Mouse (Mus musculus): ENCODE measurements around the gene Ncs1.
A peak's percentile ranks its signal among the peaks of the same experiment; 100 is the strongest.

Ncs1 gene

DNA sequence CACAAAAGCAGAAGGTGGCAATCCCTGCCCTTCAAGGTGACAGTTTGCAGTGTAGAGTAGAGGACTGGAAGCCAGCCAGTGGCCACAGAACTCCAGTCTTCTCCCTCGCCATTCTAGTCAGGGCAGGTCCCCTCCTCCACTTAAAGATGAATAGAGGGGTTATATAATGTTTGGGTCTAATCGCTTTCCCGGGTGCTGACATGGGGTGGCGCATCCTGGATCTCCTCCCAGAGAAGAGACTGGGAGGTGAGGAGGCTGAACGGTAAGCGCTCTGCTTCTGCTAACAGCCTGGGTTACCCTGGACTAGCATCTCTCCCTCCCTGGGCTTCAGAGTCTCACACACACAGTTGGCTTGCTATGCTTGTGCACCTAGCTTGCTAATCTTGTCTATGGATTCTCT, 32.2 kb downstream of the Ncs1 start:
- DNase-seq (ENCODE audit: low read depth, low spot score) = no peak

DNA sequence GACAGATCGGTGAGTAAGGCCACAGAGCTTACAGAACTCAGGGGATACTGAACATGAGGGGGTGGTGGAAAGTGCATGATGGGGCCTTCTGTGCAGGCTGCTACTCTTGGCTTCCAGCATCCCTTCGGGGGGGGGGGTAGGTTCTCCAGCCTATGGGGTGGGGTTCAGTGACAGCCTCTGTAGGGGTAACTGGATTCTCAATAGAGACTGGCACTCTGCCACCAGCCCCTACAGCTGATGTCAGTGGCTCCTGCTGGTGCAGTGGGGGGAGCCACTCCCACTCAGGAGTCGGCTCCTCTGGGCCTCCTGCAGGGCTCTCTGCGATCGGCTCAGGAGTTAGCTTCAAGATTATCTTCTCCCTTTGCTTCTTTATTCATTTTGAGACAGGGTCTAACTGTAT, 32.9 kb downstream of the Ncs1 start:
- no peak for DNase-seq (ENCODE audit: low read depth, low spot score)

DNA sequence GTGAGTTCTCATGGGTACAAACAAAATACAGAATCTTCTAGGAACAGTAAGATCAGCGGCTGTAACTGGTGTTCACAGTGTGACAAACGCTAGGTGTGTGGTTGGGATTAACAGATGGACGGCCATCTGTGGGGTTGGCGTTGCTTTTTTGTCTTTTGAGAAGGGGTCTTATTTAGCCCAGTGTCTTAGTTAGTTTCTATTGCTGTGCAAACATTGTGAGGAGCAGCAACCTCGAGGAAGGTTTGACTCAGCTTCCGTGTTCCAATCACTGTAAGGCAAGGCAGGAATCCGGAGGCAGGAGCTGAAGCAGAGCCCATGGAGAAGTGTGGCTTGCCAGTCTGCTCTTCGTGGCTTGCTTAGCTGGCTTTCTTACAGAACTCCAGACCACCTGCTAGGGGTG, 35.5 kb downstream of the Ncs1 start:
- no peak for DNase-seq (ENCODE audit: low read depth, low spot score)

DNA sequence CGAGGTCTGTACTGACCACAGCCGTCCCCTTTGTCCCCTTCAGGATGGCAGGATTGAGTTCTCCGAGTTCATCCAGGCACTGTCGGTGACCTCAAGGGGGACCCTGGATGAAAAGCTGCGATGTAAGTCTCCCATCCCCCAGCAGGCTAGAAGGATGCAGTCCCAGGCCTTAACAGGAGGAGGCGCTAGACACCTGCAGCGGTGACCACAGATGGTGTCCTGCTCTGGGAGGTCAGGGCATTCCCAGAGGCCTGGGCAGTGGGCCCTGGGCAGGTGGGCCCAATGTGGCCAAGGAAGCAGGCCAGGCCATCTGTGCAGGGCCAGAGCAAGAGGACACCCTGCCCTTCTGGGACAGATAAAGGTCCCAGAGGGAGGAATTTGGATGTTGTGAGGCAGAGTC, 36.6 kb downstream of the Ncs1 start:
- peak; percentile 72 for DNase-seq (ENCODE audit: low read depth, low spot score)

DNA sequence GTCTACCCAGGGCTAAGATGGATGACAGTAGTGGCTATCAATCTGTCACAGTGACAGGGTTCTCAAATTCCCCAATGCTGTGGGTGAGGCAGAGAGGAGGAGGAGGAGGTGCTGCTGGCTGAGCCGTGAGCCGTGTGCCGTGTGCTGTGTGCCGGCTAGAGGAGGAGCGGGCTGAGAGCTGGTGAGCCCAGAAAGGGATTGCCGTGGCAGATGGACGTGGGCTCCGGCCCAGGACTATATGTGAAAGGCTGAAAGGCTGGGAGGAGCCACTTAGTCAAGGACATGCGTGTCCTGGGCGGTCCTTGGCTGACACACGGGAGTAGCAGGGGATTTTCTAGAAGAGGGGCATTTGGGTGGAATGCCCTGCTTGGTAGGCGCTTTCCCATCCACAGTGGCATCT, 37.3 kb downstream of the Ncs1 start:
- DNase-seq (ENCODE audit: low read depth, low spot score) = no peak

DNA sequence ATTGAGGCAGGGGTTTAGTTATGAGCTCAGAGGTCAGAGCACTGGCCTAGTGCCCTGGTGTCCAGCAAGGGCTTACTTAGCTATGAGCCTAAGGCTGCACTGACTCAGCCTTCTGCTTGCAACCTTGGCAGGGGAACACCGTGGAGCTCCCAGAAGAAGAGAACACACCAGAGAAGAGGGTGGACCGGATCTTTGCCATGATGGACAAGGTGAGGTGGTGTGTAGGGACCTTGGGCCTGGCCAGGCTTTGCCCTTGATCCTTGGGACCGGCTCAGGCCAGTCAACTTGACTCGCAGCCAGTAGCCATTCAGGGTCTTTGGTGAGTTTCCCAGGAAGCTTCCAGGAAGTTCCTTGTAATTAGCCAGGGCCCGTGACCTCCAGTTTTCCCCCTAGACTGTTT, 38.9 kb downstream of the Ncs1 start:
- no peak for DNase-seq (ENCODE audit: low read depth, low spot score)

DNA sequence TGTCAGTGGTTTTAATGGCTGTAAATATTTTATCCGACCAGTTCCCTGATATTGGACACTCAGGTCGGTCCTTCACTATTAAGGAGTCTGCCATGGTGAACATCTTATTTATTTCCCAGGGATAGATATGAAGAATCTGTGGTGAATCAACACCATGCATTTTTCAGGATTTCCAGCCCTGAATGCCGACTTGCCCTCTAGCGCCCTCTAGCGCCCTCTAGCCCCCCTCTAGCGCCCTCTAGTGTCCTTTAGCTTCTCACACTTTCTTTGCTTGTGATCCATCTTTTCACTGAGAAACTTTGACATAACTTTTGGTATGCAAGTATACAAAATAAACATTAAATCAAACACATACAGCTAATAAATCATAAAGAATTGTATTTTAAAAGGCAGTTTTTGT, 45.8 kb downstream of the Ncs1 start:
- DNase-seq (ENCODE audit: low read depth, low spot score) = peak; percentile 74

DNA sequence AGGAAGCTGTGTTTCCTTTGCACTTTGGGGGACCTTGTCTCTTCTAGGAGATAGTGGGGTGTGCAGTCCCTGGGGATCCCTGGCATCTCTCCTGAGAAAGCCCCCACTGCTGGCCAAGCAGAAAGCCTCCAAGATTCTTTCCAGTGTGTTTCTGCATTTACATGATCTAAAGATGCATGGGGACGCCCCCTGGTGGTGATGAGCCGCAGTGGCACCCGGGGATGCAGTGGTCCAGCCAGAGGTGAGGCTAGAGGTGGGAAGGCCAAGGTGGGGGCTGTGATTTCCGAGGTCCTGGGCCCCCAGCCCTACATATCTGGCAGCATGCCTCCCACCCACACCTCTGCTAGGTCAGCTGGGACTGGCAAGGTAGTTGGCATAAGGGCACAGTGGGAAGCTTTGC, 49.4 kb downstream of the Ncs1 start:
- DNase-seq (ENCODE audit: low read depth, low spot score) = peak; percentile 82

DNA sequence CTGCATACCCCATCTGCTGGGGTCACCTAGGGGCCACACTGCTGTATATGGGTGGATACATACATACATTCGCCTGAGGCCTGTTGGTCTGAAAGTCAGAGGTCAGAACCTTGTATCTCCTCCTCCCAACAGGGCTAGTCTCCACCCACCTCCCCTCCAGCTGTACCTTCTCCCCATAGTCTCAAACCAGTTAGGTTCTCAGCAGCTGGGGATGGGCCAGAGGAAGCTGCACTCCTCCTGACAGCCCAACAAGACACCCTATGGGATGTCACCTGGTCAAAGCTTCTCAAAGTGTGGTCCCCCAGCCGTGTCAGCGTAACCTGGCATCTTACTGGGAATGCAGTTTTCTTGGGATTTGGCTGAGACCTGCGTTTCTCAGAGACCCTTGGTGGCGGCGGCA, 50.8 kb downstream of the Ncs1 start:
- peak; percentile 34 for DNase-seq (ENCODE audit: low read depth, low spot score)

DNA sequence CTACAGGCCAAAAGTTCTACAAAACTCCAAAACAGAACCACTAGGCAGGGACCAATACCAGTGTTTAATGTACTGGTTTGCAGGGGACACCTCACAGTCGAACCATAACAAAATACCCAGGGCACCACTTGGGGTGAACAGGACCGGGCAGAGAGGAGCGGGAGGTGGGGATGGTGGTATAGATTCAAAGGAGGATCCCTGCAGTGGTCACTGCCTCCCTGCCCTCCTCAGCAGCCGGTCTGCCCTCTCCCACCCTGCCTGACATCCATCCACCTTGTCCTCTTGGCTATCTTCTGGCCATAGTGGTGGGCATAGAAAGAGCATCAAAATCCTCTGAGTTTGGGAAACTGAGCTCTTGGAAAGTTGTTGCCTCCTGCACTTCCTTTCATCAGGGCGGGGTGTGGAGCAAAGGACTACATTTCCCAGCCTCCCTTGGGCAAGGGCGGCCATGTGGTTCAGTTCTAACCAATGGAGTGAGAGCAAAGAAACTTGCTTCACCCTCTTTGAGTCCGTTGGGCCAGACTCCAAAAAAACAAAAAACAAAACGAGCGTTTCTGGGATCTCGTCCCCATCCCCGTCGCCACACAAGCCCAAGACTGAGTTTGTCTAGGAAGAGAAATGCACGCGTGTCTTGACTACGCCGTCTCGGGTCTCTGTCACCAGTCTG, 52.1 kb downstream of the Ncs1 start:
- peak; percentile 79 for DNase-seq (ENCODE audit: low read depth, low spot score)

DNA sequence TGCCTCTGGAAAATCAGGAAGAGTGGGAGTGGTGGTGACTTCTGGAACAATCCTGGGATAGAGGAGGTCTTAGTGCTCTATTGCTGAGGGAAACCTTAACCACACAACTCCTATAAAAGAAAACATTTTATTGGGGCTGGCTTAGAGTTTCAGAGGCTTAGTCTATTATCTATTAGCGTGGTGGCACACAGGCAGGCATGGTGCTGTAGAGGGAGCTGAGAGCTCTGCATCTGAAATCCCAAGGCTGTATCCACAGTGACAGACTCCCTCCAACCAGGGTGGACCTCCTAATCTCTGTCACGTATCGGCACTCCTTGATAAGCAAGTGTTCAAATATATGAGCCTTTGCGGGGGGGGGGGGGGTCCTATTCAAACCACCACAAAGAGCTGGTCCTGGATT, 53.2 kb downstream of the Ncs1 start:
- DNase-seq (ENCODE audit: low read depth, low spot score) = no peak

DNA sequence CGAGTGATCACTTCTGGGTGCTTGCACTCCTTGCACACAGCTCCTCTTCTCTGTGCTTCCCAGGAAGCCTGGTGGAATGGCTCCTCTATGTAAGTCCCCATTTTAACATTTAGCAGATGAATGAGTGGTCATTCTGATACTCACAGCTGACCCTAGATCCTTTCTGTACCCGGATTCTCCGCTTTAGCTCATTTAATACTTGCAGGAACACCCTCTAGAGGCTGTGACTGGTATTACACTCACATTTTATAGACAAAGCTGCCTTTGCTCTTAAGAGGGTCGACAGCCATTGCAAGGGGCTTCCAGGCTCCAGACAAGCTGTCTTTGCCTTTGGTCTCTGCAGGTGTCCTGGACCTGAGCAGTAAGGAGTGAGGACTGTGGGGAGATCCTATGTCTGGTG, 53.6 kb downstream of the Ncs1 start:
- peak; percentile 72 for DNase-seq (ENCODE audit: low read depth, low spot score)

DNA sequence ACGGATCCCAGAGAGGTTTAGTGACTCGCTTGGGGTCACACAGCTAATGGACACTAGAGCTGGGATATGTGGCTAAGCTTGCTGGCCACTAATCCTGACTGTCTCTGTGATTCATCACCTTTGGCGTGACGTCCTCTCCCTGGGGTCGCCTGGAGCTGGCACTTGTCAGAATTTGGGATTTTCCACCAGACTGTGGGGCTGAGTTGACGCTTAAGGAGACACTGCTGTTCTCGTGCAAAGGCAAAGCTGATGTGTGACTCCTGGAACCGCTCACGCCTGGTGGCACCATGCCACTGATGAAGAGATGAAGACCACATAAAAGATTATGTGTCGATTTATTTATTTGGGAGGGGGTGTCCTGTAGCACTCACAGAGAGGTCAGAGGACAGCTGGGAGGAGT, 54.4 kb downstream of the Ncs1 start:
- DNase-seq (ENCODE audit: low read depth, low spot score) = no peak

DNA sequence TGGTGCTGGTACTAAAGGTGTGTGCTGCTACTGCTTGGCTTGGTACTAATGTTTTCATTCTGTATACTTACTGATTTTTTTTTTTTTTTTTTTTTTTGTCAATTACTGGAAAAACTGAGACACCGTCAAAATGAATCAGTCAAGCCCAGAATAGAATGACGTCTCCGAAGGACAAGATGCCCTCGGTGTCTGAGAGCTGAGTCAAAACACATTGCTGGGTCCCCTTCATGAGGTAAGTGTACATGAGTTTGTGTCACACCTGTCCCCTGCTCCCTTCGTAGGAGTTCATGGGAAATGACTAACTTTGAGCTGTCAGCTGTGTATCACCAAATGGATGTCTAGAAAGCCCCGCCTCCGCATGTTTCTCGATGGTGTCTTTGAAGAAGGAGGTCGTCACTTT, 57.6 kb downstream of the Ncs1 start:
- no peak for DNase-seq (ENCODE audit: low read depth, low spot score)

DNA sequence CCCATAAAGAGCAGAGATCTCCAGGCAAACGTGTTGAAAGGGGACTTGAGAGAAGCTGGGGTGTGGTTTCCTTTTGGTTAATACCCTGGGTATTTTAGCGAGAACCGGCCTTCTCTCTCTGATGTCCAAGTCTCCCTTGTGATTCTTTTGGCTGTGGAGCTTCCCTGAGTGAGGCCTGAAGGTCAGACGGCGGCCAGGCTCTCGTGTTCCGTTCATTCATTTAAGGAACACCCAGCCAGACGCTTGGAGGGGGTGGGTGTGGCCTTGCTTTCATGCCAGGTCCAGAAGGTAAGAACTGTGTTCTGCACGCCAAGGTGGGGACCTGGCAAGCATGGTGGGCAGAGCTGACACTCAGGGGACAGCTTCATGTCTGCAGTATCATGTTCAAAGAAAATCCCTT, 58.6 kb downstream of the Ncs1 start:
- DNase-seq (ENCODE audit: low read depth, low spot score) = peak; percentile 74

DNA sequence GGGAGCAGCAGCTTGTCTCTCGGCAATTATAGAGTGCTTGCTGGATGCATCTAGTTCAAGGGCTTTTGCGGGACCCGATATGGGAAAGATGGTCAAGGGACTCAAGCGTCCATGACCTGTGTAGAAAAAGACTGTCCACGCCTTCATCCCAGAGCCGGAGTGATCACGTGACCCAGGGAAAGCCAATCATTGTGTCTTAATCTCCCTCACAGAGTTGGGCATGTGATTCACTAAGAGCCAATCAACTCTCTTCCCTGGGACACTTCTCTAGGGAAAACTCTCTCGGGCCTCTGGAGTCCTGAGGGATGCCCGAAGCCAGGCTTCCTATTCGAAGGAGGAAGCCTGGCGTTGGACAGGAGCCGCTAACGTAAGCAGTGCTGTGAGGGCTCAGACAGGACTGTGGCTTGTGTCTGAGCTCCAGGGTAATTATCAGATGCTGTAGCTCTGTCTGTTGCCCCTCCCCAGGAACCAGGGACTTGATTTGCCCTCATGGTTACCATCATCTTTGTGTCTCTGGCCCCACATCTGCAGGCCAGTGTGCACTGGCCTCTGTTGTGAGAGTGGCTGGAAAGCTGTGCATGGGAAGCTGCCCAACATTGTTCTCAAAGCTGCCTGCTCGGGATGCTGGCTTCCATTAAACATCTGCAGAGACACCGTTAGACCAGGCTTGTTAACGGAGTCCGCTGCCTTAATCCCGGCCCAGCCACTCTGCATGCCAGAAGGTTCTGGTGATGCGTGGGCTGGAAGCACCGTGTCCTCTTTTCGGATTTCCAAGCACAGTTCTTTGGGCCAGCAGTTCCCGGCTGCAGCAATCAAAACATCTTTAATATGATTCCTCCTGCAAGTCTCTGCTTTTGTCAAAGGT, 59.4 kb downstream of the Ncs1 start:
- peak; percentile 94 for DNase-seq (ENCODE audit: low read depth, low spot score)

DNA sequence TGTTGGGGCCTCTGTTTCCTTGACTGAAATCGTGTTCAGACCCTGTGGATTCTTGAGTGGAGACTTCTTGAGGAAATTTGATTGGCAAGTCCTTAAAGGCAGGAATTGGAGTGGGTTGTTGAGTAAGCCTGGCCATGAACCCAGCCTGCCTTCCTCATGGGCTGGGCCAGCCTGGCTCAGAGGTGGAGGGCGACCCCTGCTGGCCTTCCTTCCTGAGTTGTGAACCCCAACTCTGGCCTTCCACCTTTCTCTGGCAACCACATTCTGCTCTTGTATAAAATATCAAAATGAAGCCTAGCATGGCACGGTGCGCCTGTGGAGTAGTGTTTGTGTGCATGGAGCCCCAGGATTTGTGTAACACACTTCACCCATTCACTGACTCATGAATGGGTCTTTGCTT, 60.1 kb downstream of the Ncs1 start:
- DNase-seq (ENCODE audit: low read depth, low spot score) = peak; percentile 63

DNA sequence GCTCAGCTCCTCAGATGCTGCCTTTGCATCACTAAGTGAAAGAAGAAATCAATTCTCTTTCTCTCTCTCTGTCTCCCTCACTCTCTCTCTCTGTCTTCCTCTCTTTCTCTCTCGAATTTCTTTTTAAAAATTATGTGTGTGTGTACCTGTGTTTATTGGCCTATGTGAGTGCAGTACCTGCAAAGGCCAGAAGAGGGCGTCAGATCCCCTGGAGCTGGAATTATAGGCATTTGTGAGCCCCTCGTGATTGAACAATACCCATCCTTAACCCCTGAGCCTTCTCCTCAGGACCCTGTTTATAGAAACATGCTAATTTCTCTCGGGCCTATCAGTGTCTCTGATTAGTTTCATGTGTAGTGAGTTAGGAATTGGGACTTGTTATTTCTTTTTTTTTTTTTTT, 62.6 kb downstream of the Ncs1 start:
- DNase-seq (ENCODE audit: low read depth, low spot score) = peak; percentile 69

DNA sequence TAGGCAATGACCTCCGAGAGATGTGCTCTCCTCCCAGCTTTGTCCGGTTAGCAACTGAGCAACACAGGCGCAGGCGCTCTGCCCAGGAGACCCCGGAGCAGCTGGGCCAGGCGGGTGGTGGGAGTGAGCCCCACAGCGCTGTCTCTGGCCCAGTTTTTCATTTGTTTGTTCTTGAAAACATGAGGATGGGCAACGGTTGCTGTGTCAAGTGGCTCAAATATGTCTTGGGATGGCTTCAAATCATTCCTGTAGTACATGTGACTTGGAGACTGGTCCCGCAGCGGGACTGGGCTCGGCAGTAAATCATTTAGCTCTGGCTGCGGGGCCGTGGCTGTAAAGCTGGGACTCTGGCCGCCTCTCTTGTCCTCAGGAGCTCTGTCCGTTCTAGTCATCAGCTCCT, 63.9 kb downstream of the Ncs1 start:
- DNase-seq (ENCODE audit: low read depth, low spot score) = peak; percentile 28

DNA sequence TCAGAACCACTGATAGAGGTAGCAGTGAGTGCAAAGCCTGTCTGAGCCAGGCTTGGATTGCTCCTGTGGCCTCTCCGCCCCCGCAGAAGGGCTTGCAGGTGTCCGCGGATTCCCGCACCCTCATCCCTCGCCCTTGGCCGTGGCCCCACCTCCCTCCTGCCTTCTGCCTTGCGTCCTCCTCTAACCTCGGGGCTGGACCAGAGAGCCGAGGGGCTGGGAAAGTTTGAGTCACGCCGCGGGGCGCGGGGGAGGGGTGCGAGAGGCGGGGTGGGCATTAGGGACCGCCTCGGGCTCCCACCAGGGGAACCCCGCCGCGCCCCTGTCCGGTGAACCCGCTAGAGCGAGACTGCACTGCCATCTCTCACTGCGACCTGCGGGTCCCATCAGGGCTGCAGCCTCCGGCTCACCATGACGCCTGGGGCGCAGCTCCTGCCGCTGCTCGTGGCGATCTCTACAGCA, 68.4 kb downstream of the Ncs1 start, which contains the start of gene Hmcn2:
TSS of gene Hmcn2 (plus strand) at position 409 of the 459 bp plus-strand sequence.
- DNase-seq (ENCODE audit: low read depth, low spot score) = no peak

DNA sequence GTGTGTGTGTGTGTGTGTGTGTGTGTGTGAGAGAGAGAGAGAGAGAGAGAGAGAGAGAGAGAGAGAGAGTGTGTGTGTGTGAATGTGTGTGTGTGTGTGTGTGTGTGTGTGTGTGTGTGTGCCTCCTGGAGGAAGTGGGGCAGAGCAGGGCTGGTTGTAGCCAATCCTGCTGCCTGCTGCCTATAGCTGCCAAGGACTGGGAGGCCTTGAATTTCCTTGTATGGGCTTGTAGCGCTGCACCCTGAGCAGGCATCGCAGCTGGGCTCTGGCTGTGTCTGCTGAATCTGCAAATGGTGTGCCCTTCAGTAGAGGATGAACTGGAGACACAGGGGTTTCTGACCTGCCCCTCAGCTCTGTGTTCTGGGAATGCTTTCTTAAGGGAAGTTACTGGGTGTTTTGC, 72.5 kb downstream of the Ncs1 start:
- no peak for DNase-seq (ENCODE audit: low read depth, low spot score)

DNA sequence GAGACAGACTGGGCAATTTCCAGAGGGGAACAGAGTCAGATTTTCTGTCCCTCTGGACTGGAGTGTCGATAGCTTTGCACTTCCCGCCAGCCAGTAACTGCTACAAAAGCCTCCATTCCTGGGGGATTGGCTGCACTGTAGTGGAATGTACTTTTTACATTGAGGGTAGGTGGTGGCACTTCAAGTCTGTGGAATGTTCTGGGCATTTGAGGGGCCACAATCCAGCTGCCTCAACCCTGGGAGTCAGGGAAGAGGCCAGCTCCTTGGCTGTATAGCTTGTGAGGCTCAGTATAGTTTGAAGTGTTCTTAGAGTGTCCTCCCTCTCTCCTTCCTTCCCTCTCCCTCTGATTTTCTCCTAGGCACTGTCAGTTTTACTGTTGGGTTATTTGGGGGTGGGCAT, 73.6 kb downstream of the Ncs1 start:
- no peak for DNase-seq (ENCODE audit: low read depth, low spot score)

DNA sequence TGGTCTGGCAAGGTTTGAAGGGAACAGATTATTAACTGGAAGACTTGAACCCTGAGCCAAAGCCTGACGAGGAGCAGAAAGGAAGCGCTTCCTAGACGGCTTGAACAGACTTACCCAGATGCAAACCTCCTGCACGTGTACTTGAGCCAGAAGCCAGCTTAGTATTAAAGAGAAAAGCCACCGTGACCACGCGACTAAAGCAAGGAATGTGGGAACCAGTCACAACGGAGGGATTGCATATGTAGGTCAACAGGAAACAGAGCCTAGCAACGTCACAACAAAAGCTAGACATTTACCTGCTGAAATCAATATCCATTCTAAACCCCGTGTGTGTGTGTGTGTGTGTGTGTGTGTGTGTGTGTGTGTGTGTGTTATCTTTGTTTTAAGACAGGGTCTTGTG, 81.6 kb downstream of the Ncs1 start:
- DNase-seq (ENCODE audit: low read depth, low spot score) = no peak

Data from ZHBTc4 (cell line).